Mouse (Mus musculus) heart, postnatal 36 days (tissue): ENCODE measurements at regions not wholly inside any gene's neighbourhood (a gene's known extent, or its start where the extent isn't known, plus 50 kb on each side); places are given as distances from the start of the nearest gene placed in this dataset.

Experiments used
- DNase-seq, 2 experiments: peaks; one replicate each; pipeline ENCODE4 v3.0.0; 2021 to 2022
- intact Hi-C: fragments of 180-260 bp; cut with DNase I; formaldehyde crosslinking; loops from one replicate; pipeline ENCODE4 v1.15.1; 2025

DNA sequence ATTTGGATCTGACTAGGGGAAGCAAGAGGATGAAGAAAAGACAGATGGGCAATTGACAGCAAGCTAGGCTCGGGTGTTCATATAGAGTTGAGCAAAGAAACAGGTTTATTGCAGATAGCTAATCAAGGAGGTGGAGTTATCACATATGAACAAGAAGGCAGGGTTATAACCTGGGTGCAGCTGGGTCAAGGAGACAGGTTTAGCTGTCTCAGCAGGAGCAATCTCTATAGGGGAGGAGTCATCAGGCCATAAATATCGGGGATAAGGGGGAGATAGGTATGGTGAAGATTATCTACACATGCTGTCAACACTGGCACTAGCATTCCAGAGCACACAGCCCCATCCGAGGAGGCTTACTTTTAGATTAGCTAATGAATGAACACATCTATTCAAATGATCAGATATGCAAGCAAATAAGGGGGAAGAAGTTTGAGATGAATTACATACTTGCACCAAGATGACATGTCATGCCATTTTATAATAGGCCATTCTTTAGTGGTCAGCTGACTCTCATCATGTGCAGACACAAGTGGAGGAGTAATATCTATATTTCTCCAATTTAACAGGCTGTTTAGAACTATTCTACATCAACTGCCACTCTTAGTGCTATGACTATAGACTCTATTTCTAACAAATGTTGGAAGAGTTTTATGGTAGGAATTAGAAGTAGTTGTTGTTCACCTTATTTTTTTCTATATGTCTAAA, 76.9 kb downstream of the Lhx9 start:
- intact Hi-C loops: no loop called here
- DNase-seq: no peak

GRCm38 (mm10) chr1:138762876-138763275, 85.5 kb downstream of the Lhx9 start:
- intact Hi-C loops: no loop called here

GRCm38 (mm10) chr1:138757777-138758176, 90.6 kb downstream of the Lhx9 start:
- intact Hi-C loops: loop anchor here (10.0 kb wide), 2 partner anchors 203 to 633 kb away; no protein-coding TSS in a partner anchor
- DNase-seq: no peak

More at GRCm38 (mm10) chr1:138762876-138763275, 85.5 kb downstream of the Lhx9 start:
- no peak for DNase-seq

DNA sequence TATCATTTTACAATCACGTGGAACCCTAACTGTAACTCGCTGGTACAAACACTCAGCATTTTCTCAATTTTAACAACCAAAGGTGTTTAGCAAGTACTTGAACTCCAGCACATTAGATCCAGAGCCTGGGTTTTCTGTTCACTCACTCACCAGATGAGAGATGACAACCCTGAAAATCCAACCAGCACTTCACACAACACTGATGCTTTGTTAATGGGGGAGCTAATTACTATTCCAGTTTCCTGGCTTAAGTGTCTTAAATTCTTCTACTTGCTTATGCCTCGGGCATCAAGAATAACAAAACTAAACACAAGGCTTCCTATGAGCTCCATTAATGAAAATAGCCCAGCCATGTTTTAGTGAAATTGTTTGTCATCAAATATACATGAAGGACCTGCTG, 113.4 kb upstream of the Nek7 start:
- intact Hi-C loops: no loop called here
- DNase-seq: no peak

DNA sequence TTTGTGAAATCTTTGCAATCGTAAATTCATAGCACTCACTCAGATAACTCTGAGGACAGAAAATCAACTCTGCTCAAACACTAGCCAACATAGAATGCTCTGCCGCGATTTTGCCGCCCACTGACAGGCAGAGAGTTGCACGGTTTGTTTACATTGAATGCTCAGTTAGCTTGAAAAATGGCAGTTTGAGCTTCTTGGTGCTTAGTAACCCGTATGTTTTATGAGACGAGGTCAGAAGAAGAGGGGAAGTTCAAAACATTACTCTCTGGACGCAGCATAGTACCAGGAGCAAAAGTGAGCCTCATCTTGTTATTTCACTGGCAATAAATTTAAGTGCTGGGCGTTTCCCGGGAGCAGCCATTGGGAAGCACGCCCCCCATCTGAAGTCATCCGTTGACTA, 111.1 kb upstream of the Nek7 start:
- intact Hi-C loops: no loop called here

DNA sequence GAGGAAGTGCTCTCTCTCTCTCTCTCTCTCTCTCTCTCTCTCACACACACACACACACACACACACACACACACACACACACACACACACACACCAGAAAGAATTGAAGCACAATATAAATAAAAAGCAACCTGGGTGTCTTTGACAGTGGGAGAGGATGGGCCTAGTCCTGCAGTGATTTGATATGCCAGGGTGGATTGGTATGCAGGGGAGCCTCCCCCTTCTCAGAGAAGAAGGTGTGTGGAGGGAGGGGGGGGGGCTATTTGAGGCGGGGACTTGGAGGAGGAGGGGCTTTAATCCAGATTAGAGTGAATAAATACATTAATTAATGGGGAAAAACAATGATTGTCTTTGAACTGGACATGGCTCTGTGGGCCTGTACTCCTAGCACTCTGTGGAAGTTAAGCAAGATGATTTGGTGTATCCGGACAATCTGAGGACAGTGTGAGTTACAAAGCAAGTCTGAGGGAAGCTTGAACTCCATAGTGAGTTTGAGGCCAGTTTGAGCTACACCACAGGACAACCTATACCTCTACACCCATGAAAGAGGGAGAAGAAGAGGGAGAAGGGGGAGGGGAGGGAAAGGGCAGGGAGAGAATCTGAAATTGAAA, 109.3 kb upstream of the Nek7 start:
- DNase-seq: no peak
- intact Hi-C loops: no loop called here

More for the DNA sequence above, 111.1 kb upstream of the Nek7 start:
- DNase-seq: no peak

GRCm38 (mm10) chr1:138720728-138721127, 100.8 kb upstream of the Nek7 start:
- intact Hi-C loops: no loop called here
- peak in 1 of 2 experiments; percentile 6 for DNase-seq

- no peak for DNase-seq
- intact Hi-C loops: no loop called here
Observed at GRCm38 (mm10) chr1:138719297-138719696, 99.4 kb upstream of the Nek7 start.

DNA sequence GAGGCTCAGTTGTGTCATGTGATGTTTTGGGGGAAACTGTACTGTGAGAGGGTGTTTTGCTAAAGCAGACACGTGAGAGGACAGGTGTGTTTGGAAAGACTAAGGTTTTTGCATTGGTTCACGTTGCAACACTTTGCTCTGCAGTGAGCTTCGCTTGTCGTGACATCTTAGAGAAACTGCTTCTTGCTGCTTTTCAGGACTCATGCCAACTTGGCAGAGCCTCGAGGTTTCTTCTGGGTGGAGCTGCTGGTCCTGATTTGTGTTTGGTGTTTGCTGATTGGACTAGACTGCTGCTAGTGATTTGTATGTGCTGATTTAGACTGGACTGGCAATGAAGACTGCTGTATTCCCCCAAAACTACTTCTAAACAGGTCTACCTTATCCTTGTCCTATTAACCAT, 97.0 kb upstream of the Nek7 start:
- intact Hi-C loops: no loop called here
- no peak for DNase-seq

- DNase-seq: no peak
- intact Hi-C loops: no loop called here
Observed at GRCm38 (mm10) chr1:138715162-138715561, 95.2 kb upstream of the Nek7 start.

- no peak for DNase-seq
- intact Hi-C loops: no loop called here
Observed at GRCm38 (mm10) chr1:138709229-138709608, 89.3 kb upstream of the Nek7 start.

- intact Hi-C loops: no loop called here
- no peak for DNase-seq
Observed at GRCm38 (mm10) chr1:138708507-138709228, 88.7 kb upstream of the Nek7 start.

GRCm38 (mm10) chr1:138707913-138708312, 88.0 kb upstream of the Nek7 start:
- DNase-seq: no peak
- intact Hi-C loops: no loop called here

DNA sequence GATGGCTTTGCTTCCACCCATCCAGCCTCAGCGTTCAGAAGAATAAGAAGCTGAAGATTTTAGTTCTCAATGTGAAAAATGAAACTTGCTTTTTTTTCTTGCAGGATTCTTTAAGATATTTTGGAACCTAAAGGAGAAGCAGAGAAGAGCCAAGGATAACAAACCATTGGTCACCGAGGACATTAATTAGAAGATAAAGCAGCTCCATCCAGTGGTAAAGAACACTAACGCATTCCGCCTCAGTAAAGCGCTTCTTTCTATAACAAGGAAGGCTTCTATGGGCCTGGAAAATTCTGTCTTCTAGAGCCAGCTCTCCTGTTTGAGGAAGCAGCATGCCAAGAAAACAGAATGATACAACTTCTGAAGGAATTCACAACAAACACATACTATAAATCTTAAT, 83.3 kb upstream of the Nek7 start:
- intact Hi-C loops: loop anchor here (5.0 kb wide), 1 partner anchor 376 kb away; no protein-coding TSS in a partner anchor
- no peak for DNase-seq

DNA sequence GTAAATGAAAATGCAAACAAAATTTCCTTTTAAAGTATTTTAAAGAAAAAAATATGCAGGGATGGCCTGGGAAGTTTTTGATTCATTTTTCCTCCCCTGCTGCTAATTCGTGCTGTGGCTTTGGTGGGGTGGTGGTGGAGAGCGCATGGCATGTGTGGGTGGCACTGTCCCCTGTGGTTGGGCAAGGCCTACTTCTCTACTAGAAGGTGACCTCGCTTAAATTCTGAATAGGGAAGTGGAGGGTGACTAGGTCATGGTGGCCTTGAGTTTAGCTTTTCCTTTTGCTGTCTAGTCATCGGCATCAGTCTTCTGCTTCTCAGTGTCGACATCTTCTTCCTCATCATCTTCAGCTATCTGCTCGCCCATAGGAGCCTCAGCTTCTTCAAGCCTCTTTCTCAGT, 69.3 kb upstream of the Nek7 start:
- intact Hi-C loops: no loop called here
- no peak for DNase-seq

- intact Hi-C loops: no loop called here
- peak in 1 of 2 experiments; percentile 3 for DNase-seq
Observed at GRCm38 (mm10) chr1:138686746-138687145, 66.8 kb upstream of the Nek7 start.

- intact Hi-C loops: no loop called here
- DNase-seq: no peak
Observed at GRCm38 (mm10) chr1:138683711-138684110, 63.8 kb upstream of the Nek7 start.

GRCm38 (mm10) chr1:138681970-138682369, 62.0 kb upstream of the Nek7 start:
- no peak for DNase-seq
- intact Hi-C loops: no loop called here

- no peak for DNase-seq
- intact Hi-C loops: no loop called here
Observed at GRCm38 (mm10) chr1:138674199-138674598, 54.3 kb upstream of the Nek7 start.
